Mouse (Mus musculus) spleen, postnatal 0 days (tissue): Measurements from ENCODE around the gene Snrnp70. TPM values are rescaled to one million over a fixed set of nuclear protein-coding genes. Genes with fewer than 3 reads are reported as not detected.

Experiments
- polyA plus RNA-seq: library from polyadenylated mRNA; unstranded; fragments of >200 nt; fragmentation: Nextera tagmentation; extraction: Ambion mirVana; gene quantifications from 2 replicates; pipeline ENCODE4 v1.2.1, GENCODE M21; 2015

Snrnp70 gene
- polyA plus RNA-seq: 126 and 132 TPM in 2 replicates

DNA sequence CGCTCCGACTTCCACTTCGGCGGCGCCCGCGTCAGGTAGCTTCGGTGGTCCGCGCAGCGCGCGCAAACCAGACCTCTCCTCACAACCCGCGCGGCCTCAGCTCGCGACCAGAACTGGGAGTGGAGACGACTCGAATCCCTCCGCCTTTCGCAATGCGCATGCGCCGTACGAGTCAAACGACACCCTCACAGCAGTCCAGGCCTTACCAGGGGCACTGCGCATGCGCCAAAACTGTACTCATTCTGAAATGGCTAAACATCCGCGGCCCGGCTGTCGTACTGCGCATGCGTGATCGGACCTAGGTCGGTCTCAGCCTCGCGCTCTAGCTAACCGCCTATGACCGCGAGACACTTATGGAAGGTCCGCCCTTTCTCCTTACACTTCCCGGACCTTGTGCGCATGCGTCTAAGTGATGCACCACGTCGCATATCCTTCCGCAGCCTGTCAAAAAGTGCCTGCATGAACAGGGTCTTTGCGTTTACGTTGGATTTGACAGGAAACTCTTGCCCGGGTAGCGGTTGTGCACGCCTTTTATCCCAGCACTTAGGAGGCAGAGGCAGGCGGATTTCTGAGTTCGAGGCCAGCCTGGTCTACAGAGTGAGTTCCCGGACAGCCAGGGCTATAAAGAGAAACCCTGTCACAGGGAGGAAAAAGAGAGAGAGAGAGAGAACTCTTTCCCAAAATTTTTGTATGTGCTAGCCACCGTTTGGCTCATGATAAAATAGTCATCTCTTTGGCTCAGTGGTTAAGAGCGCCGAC lies at the start of gene Snrnp70:
Gene Snrnp70, minus strand, starts transcription at position 165 of the 759 bp plus-strand sequence.

DNA sequence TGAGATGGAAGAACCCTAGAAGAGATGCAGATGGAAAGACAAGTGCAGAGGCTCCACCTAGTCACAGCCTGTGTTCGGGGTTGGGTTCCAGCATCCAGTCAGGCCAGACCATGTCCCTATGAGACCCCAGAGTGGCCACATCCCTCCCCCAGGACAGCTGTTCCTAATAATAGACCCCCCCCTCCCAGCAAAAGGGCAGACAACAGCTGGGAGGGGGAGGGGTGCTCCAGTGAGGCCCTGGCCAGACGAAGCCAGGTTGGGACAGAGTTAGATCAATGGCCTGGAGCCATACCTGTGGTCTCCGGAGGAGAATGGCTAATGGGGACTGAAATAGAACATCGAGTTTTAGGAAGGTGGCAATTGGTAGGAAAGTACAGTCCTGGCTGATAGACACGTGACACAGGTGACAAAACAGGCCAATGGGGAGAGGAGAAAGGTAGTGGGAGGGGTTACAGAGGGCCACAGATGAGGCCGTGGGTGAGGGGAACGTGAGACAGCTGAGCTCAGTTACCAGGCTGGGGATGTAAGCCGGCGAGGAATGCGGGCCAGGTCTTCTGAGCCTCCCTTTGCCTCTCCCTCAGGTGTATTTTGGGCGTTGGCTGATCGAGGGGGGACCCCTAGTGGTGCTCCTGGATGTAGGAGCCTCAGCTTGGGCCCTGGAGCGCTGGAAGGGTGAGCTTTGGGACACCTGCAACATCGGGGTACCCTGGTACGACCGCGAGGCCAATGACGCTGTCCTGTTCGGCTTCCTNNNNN lies 42.2 kb upstream of the Snrnp70 start, which contains the start of gene Ruvbl2:
Gene Ruvbl2, minus strand, starts transcription at position 576 of the 756 bp plus-strand sequence.

GRCm38 (mm10) chr7:45434203-45435015 lies 38.9 kb upstream of the Snrnp70 start, which contains the start of gene Gys1:
Gys1 (plus strand) TSS chr7:45434844.

GRCm38 (mm10) chr7:45420615-45420919 lies 25.0 kb upstream of the Snrnp70 start, which contains the start of gene Lhb:
Lhb (plus strand) TSS chr7:45420820.

DNA sequence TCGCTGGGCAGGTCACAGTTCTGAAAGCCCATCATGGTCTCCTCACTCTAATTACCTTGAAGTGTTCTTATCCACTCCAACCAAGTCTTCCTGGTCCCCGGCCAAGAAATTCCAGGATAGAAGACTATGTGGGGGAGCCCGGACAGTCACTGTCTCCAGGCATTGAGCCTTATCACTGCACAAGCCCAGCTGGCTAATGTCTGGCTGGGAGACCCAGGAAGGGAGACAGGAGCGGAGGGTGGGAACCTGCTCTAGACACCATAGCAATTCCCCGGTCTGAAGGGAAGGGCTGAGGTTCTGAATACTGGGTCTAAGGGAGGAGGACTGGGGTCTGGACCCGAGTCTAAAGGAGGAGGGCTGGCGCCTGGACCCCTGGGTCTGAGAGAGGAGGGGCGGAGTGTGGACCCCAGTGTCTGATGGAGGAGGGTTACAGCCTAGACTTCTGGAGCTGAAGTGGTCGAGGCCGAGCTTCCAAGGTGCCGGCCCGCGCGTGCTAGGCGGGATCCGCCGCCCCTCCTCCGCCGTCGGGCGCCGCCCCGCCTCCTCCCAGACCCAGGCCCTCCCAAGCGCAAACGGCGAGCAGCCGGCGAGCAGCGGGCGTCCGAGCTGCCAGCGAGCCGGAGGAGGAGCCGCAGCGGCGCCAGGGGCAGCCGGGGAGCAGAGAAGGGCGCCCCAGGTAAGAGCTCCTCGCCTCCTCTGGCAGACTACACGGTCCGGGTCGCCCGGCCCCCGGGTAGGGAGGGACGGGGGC lies 17.7 kb upstream of the Snrnp70 start, which contains the start of gene Ntf5:
Gene Ntf5, plus strand, starts transcription at position 583 of the 751 bp plus-strand sequence.

GRCm38 (mm10) chr7:45405091-45406075 lies 9.8 kb upstream of the Snrnp70 start, which contains the start of gene Kcna7:
Kcna7 (plus strand) TSS chr7:45405653.

GRCm38 (mm10) chr7:45370475-45371311 lies 24.8 kb downstream of the Snrnp70 start, which contains the start of gene Lin7b:
Lin7b (minus strand) TSS chr7:45370583.

GRCm38 (mm10) chr7:45366652-45367019 lies 28.9 kb downstream of the Snrnp70 start, which contains the start of gene Ppfia3:
Ppfia3 (minus strand) TSS chr7:45367019.

GRCm38 (mm10) chr7:45335056-45335455 lies 60.5 kb downstream of the Snrnp70 start, which contains the start of gene Hrc:
Hrc (plus strand) TSS chr7:45335290.

DNA sequence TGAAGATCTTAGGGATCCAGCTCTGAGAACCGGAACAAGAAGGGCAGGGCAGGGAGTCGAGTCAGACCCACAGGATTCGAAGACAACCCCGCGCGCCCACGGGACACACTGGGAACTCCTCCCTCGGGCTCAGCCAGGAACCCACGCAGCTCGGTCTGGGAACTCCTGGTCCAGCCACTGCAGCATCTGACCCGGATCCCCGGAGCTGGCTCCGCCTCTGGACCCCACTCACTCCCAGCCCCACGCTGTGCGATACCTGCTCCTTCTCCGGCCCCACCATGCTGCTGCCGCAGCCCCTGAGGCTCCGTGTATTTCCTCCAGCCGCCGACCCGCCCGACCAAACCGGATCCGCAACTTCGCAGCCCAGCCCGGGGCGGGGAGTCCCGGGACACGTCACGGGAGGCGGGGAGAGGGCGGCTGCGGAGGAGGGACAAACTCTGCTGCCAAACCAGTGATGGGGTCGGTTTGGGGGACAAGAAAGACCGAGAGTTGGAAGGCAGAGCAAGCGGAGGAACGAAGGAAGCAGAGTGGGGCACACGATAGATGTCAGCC lies 62.0 kb downstream of the Snrnp70 start, which contains the start of gene Trpm4:
Gene Trpm4, minus strand, starts transcription at position 350 of the 552 bp plus-strand sequence.

Other genes with a start within 250 kb of the Snrnp70 start
- gene Pih1d1, start 241.4 kb downstream of the Snrnp70 start, polyA plus RNA-seq: 45.1 and 48.9 TPM in 2 replicates
- 29.7 and 31.2 TPM in 2 replicates for gene Aldh16a1, start 241.2 kb downstream of the Snrnp70 start, polyA plus RNA-seq
- not detected in 2 replicates for gene Slc17a7, start 231.8 kb downstream of the Snrnp70 start, polyA plus RNA-seq
- not detected in 2 replicates for gene Gfy, start 216.2 kb downstream of the Snrnp70 start, polyA plus RNA-seq
- not detected in 2 replicates for gene Pth2, start 214.7 kb downstream of the Snrnp70 start, polyA plus RNA-seq
- gene Ccdc155, start 190.8 kb downstream of the Snrnp70 start, polyA plus RNA-seq: 0.12 and 0.29 TPM in 2 replicates
- gene Dkkl1, start 183.6 kb downstream of the Snrnp70 start, polyA plus RNA-seq: 7.5 and 8.4 TPM in 2 replicates
- gene Tead2, start 180.0 kb downstream of the Snrnp70 start, polyA plus RNA-seq: 14.5 and 20.8 TPM in 2 replicates
- 71.1 and 87.7 TPM in 2 replicates for gene Cd37, start 156.6 kb downstream of the Snrnp70 start, polyA plus RNA-seq
- 0.10 TPM in 1 of 2 replicates, not detected in the other for gene Slc6a16, start 154.7 kb downstream of the Snrnp70 start, polyA plus RNA-seq
- gene Slc6a21, start 118.2 kb downstream of the Snrnp70 start, polyA plus RNA-seq: not detected in 2 replicates
- 2.9 and 4.7 TPM in 2 replicates for gene Trpm4, start 62.0 kb downstream of the Snrnp70 start, polyA plus RNA-seq
- gene Hrc, start 60.5 kb downstream of the Snrnp70 start, polyA plus RNA-seq: 0.06 and 0.12 TPM in 2 replicates
- gene Ppfia3, start 28.7 kb downstream of the Snrnp70 start, polyA plus RNA-seq: 0.35 and 0.65 TPM in 2 replicates
- gene Lin7b, start 25.2 kb downstream of the Snrnp70 start, polyA plus RNA-seq: 0.41 TPM in 1 of 2 replicates, not detected in the other
- gene Kcna7, start 9.9 kb upstream of the Snrnp70 start, polyA plus RNA-seq: 0.05 and 0.06 TPM in 2 replicates
- 1.1 and 1.4 TPM in 2 replicates for gene Ntf5, start 18.0 kb upstream of the Snrnp70 start, polyA plus RNA-seq
- not detected in 2 replicates for gene Lhb, start 25.1 kb upstream of the Snrnp70 start, polyA plus RNA-seq
- gene Gys1, start 39.1 kb upstream of the Snrnp70 start, polyA plus RNA-seq: 5.7 and 6.9 TPM in 2 replicates
- gene Ruvbl2, start 42.4 kb upstream of the Snrnp70 start, polyA plus RNA-seq: 97.6 and 107 TPM in 2 replicates
- gene Ftl1, start 64.1 kb upstream of the Snrnp70 start, polyA plus RNA-seq: 4,601 and 4,690 TPM in 2 replicates
- 119 TPM in 2 replicates for gene Bax, start 71.2 kb upstream of the Snrnp70 start, polyA plus RNA-seq
- 0.73 and 0.78 TPM in 2 replicates for gene Tulp2, start 86.1 kb upstream of the Snrnp70 start, polyA plus RNA-seq
- gene Gm45808, start 91.1 kb upstream of the Snrnp70 start, polyA plus RNA-seq: not detected in 2 replicates
- gene Dhdh, start 93.1 kb upstream of the Snrnp70 start, polyA plus RNA-seq: 2.0 and 2.8 TPM in 2 replicates
- 129 and 141 TPM in 2 replicates for gene Nucb1, start 114.7 kb upstream of the Snrnp70 start, polyA plus RNA-seq
- 173 and 199 TPM in 2 replicates for gene Ppp1r15a, start 130.5 kb upstream of the Snrnp70 start, polyA plus RNA-seq
- gene Plekha4, start 130.6 kb upstream of the Snrnp70 start, polyA plus RNA-seq: 1.6 and 2.5 TPM in 2 replicates
- gene Hsd17b14, start 159.2 kb upstream of the Snrnp70 start, polyA plus RNA-seq: 1.5 and 1.7 TPM in 2 replicates
- gene Bcat2, start 174.4 kb upstream of the Snrnp70 start, polyA plus RNA-seq: 47.3 and 52.6 TPM in 2 replicates
- gene Fgf21, start 219.7 kb upstream of the Snrnp70 start, polyA plus RNA-seq: 0.13 TPM in 1 of 2 replicates, not detected in the other
- gene Fut1, start 221.5 kb upstream of the Snrnp70 start, polyA plus RNA-seq: not detected in 2 replicates
- 0.06 TPM in 1 of 2 replicates, not detected in the other for gene Izumo1, start 226.1 kb upstream of the Snrnp70 start, polyA plus RNA-seq
- 7.4 and 9.0 TPM in 2 replicates for gene Rasip1, start 231.7 kb upstream of the Snrnp70 start, polyA plus RNA-seq
- gene Mamstr, start 244.2 kb upstream of the Snrnp70 start, polyA plus RNA-seq: 2.5 and 3.1 TPM in 2 replicates